Mouse (Mus musculus): ENCODE data around the gene Runx3. TPM values are rescaled to one million over a fixed set of nuclear protein-coding genes. Genes with fewer than 3 reads are reported as not detected.

The Runx3 gene
- polyA plus RNA-seq, 1 experiment from 2014 or later = not detected

GRCm38 (mm10) chr4:135189452-135190008 lies 69.1 kb downstream of the Runx3 start:
- Histone ChIP-seq H3K4me1 (no peaks in the 10 kb centered on the region), H3K9me3 (no peaks in the 10 kb centered on the region), H3K4me2 (replicated peaks) (no peak overlapping the region), H3K9ac (replicated peaks) (no peak overlapping the region), H3K4me3 (no peak overlapping the region), H3K36me3 (no peaks in the 10 kb centered on the region), H3K27me3 (peaks cover 4% of the 10 kb centered on the region; the same call in 1 of the 2 replicates), H3K27ac (replicated peaks) (no peak overlapping the region)
- 86% methylated on average over 12 of the region's 12 CpGs for WGBS
- no peak for ATAC-seq (ENCODE audit: low FRiP score, low read depth)

- no peak for ATAC-seq (ENCODE audit: low FRiP score, low read depth)
- H3K9me3 ChIP-seq = no peaks in the 10 kb centered on the region
- no peak overlapping the region for H3K9ac ChIP-seq (replicated peaks)
- no peak overlapping the region for H3K4me2 ChIP-seq (replicated peaks)
- no peaks in the 10 kb centered on the region for H3K4me1 ChIP-seq
- H3K36me3 ChIP-seq = no peaks in the 10 kb centered on the region
- H3K4me3 ChIP-seq = no peak overlapping the region
- WGBS = 87% methylated on average over 1 of the region's 1 CpGs
- H3K27ac ChIP-seq (replicated peaks) = no peak overlapping the region
- peaks cover 6% of the 10 kb centered on the region; the same call in 1 of the 2 replicates for H3K27me3 ChIP-seq
These were observed 69.9 kb downstream of the Runx3 start for GRCm38 (mm10) chr4:135190364-135190763.

- Histone ChIP-seq H3K9me3 (no peaks in the 10 kb centered on the region), H3K9ac (replicated peaks) (no peak overlapping the region)
- WGBS = 72% methylated on average over 1 of the region's 1 CpGs
These were observed 70.7 kb downstream of the Runx3 start for GRCm38 (mm10) chr4:135191185-135191584.

GRCm38 (mm10) chr4:135191604-135192003 lies 71.2 kb downstream of the Runx3 start:
- H3K4me1 ChIP-seq = no peaks in the 10 kb centered on the region
- ATAC-seq (ENCODE audit: low FRiP score, low read depth) = no peak
- H3K9ac ChIP-seq (replicated peaks) = no peak overlapping the region
- no peak overlapping the region for H3K27ac ChIP-seq (replicated peaks)
- WGBS = 77% methylated on average over 11 of the region's 11 CpGs
- no peak overlapping the region for H3K4me2 ChIP-seq (replicated peaks)
- no peak overlapping the region for H3K4me3 ChIP-seq
- peaks cover 6% of the 10 kb centered on the region; the same call in 1 of the 2 replicates for H3K27me3 ChIP-seq
- no peaks in the 10 kb centered on the region for H3K36me3 ChIP-seq
- no peaks in the 10 kb centered on the region for H3K9me3 ChIP-seq

More at GRCm38 (mm10) chr4:135191185-135191584, 70.7 kb downstream of the Runx3 start:
- Histone ChIP-seq H3K4me3 (no peak overlapping the region), H3K27me3 (peaks cover 6% of the 10 kb centered on the region; the same call in 1 of the 2 replicates), H3K4me1 (no peaks in the 10 kb centered on the region), H3K27ac (replicated peaks) (no peak overlapping the region), H3K36me3 (no peaks in the 10 kb centered on the region), H3K4me2 (replicated peaks) (no peak overlapping the region)
- ATAC-seq (ENCODE audit: low FRiP score, low read depth) = no peak

GRCm38 (mm10) chr4:135192841-135193240 lies 72.4 kb downstream of the Runx3 start:
- no peak overlapping the region for H3K27ac ChIP-seq (replicated peaks)
- H3K4me1 ChIP-seq = no peaks in the 10 kb centered on the region
- H3K27me3 ChIP-seq = peaks cover 6% of the 10 kb centered on the region; the same call in 1 of the 2 replicates
- H3K36me3 ChIP-seq = no peaks in the 10 kb centered on the region
- ATAC-seq (ENCODE audit: low FRiP score, low read depth) = no peak
- WGBS = 85% methylated on average over 5 of the region's 5 CpGs
- H3K9ac ChIP-seq (replicated peaks) = no peak overlapping the region
- no peak overlapping the region for H3K4me3 ChIP-seq
- H3K4me2 ChIP-seq (replicated peaks) = no peak overlapping the region
- no peaks in the 10 kb centered on the region for H3K9me3 ChIP-seq

- Histone ChIP-seq H3K9me3 (no peaks in the 10 kb centered on the region), H3K27me3 (peaks cover 14% of the 10 kb centered on the region), H3K4me3 (no peak overlapping the region), H3K27ac (replicated peaks) (no peak overlapping the region), H3K9ac (replicated peaks) (no peak overlapping the region), H3K4me1 (no peaks in the 10 kb centered on the region), H3K36me3 (no peaks in the 10 kb centered on the region), H3K4me2 (replicated peaks) (no peak overlapping the region)
- no peak for ATAC-seq (ENCODE audit: low FRiP score, low read depth)
- WGBS = 83% methylated on average over 8 of the region's 8 CpGs
These were observed 77.4 kb downstream of the Runx3 start for GRCm38 (mm10) chr4:135197857-135198256.

GRCm38 (mm10) chr4:135201771-135202170 lies 81.3 kb downstream of the Runx3 start:
- Histone ChIP-seq H3K27me3 (peaks cover 43% of the 10 kb centered on the region), H3K4me2 (replicated peaks) (no peak overlapping the region), H3K9ac (replicated peaks) (no peak overlapping the region), H3K27ac (replicated peaks) (no peak overlapping the region), H3K36me3 (no peaks in the 10 kb centered on the region), H3K4me3 (no peak overlapping the region), H3K9me3 (no peaks in the 10 kb centered on the region), H3K4me1 (peaks cover 11% of the 10 kb centered on the region)
- no peak for ATAC-seq (ENCODE audit: low FRiP score, low read depth)
- WGBS = 84% methylated on average over 16 of the region's 16 CpGs

- no peak overlapping the region for H3K27ac ChIP-seq (replicated peaks)
- no peaks in the 10 kb centered on the region for H3K36me3 ChIP-seq
- peak overlapping the region; percentile 21 for H3K4me3 ChIP-seq
- 19% methylated on average over 14 of the region's 14 CpGs for WGBS
- ATAC-seq (ENCODE audit: low FRiP score, low read depth) = no peak
- peak overlapping the region; percentile 48 for H3K4me2 ChIP-seq (replicated peaks)
- H3K4me1 ChIP-seq = peaks cover 11% of the 10 kb centered on the region
- H3K9me3 ChIP-seq = no peaks in the 10 kb centered on the region
- H3K27me3 ChIP-seq = peaks cover 49% of the 10 kb centered on the region
- no peak overlapping the region; the same call in 1 of the 2 replicates for H3K9ac ChIP-seq (replicated peaks)
These were observed 82.8 kb downstream of the Runx3 start for GRCm38 (mm10) chr4:135203279-135203678.

- WGBS = 22% methylated on average over 17 of the region's 17 CpGs
- peaks cover 46% of the 10 kb centered on the region for H3K27me3 ChIP-seq
- H3K4me1 ChIP-seq = peaks cover 11% of the 10 kb centered on the region
- ATAC-seq (ENCODE audit: low FRiP score, low read depth) = no peak
- H3K36me3 ChIP-seq = no peaks in the 10 kb centered on the region
- no peak overlapping the region; the same call in 1 of the 2 replicates for H3K9ac ChIP-seq (replicated peaks)
- no peak overlapping the region for H3K27ac ChIP-seq (replicated peaks)
- H3K4me3 ChIP-seq = peak overlapping the region; percentile 21
- H3K9me3 ChIP-seq = no peaks in the 10 kb centered on the region
- H3K4me2 ChIP-seq (replicated peaks) = peak overlapping the region; percentile 48
These were observed 83.5 kb downstream of the Runx3 start for GRCm38 (mm10) chr4:135203806-135204560.

- no peak overlapping the region for H3K27ac ChIP-seq (replicated peaks)
- no peak for ATAC-seq (ENCODE audit: low FRiP score, low read depth)
- H3K4me3 ChIP-seq = no peak overlapping the region
- WGBS = 78% methylated on average over 5 of the region's 5 CpGs
- no peaks in the 10 kb centered on the region for H3K9me3 ChIP-seq
- no peak overlapping the region for H3K9ac ChIP-seq (replicated peaks)
- H3K27me3 ChIP-seq = peaks cover 46% of the 10 kb centered on the region
- H3K4me1 ChIP-seq = peaks cover 11% of the 10 kb centered on the region
- no peaks in the 10 kb centered on the region for H3K36me3 ChIP-seq
- H3K4me2 ChIP-seq (replicated peaks) = no peak overlapping the region
These were observed 84.2 kb downstream of the Runx3 start for GRCm38 (mm10) chr4:135204666-135205065.

GRCm38 (mm10) chr4:135205254-135205653 lies 84.8 kb downstream of the Runx3 start:
- 8% methylated on average over 5 of the region's 5 CpGs for WGBS
- H3K9ac ChIP-seq (replicated peaks) = no peak overlapping the region
- 0 out of 2 replicates have a peak, but pooled peaks cover 2% of the 10 kb centered on the region for H3K9me3 ChIP-seq
- H3K27ac ChIP-seq (replicated peaks) = no peak overlapping the region
- peaks cover 46% of the 10 kb centered on the region for H3K27me3 ChIP-seq
- no peaks in the 10 kb centered on the region for H3K36me3 ChIP-seq
- H3K4me3 ChIP-seq = no peak overlapping the region
- H3K4me1 ChIP-seq = peaks cover 11% of the 10 kb centered on the region
- H3K4me2 ChIP-seq (replicated peaks) = no peak overlapping the region
- no peak for ATAC-seq (ENCODE audit: low FRiP score, low read depth)

Data from midbrain, embryonic 12.5 days (tissue).